Mouse (Mus musculus) cerebellum, adult 9-10 months (tissue): ENCODE measurements around the gene Hlf.
A peak's percentile ranks its signal among the peaks of the same experiment; 100 is the strongest.

Source experiments
- DNase-seq: peaks from one replicate; pipeline ENCODE4 v3.0.0; 2022

Hlf gene

DNA sequence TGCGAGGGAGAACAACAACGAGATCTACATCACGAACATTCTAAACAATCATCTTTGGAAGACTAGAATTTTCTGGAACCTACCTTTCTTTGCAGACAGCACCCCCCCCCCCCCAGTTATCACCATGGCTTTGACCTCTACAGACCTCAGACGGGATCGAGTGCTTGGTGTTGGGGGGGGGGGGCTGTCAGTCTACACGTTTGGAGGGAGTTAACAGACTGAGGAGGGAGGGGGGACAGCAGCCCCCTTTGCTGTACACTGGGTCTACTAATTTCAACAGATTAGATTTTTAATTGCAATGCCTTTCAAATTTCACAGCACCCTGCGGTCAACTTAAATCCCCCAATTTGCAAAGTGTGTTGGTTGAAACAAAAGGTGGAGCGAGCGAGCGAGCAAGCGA is 20.3 kb downstream of the Hlf start:
- no peak for DNase-seq

DNA sequence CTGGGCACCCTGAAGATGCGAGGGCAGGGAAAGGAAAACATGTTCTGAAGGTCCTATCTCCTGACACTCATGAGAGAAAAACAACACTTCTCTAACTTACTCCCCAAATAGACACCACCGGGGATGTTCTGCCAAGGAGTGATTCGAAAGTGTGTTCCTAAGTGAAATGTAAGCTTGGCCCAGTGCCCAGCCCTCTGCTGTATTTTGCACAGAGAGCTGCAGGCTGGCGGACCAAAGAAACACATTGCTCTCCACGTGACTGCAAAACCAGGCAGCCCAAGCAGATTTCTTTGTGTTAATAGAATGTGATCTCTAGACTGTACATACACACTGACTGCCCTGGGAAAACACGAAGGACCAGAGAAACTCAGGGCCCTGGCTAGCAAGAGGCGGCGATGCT is 21.1 kb downstream of the Hlf start:
- peak; percentile 78 for DNase-seq

DNA sequence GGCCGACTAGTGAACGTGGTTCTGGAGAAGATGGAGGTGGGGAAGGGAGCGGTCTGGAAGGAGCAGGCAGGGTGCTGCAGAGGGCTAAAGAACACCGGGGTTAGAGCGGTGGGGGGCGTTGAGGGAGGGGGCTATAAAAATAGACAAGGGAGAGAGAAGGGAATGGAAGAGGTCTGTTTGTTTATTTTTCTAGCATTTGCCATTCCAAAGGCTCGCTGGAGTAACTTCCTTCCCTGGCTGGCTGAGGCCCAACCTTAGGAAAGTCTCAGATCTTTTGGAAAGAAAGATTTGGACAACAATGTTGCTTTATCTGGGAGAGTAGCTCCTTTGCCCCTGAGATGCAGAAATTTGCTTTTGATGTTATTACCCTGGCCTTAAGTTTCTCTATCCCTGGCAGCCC is 21.6 kb downstream of the Hlf start:
- no peak for DNase-seq

DNA sequence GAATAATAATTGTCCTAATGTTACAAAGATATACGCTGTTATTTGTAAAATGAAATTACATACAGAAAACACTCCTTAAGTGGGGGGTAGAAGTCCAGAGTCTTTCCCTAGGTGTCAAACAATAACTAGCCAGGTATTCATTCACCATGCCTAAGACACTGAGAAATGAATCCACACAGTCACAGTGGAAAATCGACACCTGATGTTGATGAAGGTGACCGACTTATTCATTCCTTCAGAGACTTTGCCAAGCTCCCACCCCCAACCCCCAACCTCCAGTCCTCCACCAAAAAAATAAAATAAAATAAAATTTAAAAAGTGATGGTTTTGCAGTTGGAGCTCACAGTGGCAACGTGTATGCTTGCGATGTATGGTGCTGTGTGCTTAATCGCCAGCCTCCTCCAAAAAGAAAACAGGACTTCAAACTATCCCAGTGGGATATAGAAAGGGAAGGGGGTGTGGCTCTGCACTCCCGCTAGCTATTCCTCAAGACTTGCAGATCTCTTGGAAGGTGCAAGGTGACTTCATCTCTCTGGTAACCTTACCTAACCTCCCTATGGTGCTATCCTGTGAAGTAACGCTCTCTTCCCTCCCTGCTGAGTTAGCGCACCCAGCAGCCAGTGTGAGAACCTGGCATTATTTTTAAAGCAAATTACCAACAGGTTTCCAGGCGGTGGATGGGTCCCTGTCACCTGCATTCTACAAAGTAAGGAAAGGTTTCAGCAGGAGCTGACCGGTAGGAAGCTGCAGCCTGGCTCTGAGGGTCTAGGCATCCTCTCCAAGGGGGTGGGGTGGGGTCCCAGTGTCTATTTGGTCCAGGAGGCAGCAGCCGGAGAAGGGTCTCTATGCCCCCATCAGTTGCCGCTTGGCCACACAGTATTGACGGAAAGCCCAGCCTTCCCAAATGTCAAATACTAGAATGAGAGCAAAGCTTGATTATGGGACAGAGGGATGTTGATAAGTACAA is 22.5 kb downstream of the Hlf start:
- no peak for DNase-seq

DNA sequence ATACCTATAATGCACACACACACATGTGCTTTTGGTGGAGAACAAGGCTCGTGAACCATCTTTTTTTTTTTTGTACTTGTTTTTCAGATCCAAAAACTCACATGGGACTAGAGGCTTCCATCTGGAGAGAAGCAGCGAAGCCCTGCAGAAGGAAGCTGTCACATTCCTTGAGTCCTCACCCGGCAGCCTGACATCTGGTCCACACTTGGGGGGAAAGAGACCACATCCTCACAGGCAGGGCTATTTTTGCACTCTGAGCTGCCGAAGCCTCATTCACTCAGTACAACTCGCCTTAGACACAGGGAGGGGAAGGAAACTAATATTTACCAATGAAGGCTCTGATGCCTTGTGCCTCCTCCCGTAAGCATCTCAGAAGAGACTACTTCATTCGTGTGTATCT is 25.8 kb downstream of the Hlf start:
- no peak for DNase-seq

DNA sequence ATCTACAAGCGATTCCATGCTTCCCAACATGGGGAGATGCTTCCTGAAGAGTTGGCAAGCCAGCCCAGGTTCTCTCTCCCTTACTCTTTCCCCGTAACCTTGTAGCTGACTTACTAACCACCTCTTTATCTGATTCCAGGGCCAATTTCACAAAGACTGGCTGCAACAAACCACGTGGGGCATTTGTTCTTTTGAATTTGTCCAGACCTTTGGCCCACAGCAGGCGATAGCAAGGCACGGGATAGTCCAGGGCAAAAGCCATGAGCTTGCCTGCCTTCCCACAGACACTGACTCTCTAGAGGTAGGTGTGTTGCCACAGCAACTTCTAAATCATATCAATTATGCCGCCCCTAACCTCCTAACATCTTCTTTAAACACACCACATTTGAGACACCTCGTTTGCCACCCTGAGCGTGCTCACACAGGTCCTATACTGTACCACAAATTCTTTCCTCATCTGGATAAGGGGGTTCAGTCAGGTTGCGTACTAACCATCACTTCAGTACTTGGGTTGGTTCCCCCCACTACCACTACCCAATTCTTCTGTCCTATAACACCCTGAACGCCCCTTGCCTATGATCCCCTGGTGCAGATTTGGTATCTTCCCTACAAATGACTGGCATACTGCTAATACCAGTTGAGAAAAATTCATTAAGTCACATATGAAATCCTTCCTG is 26.7 kb downstream of the Hlf start:
- DNase-seq: no peak

DNA sequence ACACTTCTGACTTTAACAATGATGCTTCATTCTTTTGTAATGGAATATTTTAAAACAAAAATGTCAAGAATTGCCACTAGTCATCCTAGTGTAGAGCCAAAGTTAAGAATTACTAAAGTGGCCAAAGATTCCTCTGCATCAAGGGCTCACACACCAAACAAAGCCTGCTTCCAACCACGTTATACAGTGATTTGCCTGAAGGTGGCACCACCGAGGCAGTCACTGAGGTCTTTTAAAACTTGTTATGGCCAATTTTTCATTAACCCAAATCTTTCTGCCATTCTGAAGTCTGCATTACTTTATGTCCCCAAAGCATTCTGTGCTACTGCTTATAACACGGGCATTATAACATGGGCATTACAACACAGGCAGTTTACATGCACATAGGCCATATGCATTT is 27.3 kb downstream of the Hlf start:
- peak; percentile 55 for DNase-seq

DNA sequence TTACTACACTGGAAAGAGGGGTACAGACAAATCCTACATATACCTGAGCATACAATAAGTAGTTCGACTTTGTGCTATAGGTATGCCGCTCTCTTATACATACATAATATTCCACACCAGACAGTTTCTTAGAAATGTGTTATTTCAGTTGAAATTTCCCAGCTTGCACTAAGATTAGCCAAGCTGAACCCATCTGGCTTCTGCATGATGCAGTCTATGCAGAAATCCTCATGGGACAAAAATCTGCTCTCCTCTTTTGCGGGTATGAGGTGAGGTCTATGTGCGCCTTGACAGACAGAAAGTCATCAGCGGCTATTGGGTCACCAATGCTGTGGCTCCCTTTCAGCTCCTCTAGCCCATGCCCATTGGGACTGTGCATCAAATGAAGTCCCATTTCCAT is 30.2 kb downstream of the Hlf start:
- DNase-seq: no peak

DNA sequence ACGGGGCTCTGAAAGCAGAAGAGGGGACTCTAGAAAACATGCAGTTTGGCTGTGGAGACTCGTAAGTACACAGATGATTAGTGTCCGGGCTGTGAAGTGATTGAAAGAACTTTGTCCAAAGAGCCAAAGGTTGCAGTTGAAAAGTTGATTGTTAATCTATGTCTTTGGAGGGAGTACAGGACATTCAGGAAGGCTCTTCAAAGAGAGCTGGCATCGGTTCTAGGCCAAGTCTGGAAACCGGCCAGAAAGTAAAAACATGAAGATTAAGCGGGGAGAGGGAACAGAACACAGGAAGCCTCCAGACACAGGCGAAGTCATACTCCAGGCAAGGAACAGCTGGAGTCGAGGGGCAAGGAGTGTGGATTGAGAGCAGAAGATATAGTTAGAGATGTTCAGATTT is 32.6 kb downstream of the Hlf start:
- DNase-seq: no peak

DNA sequence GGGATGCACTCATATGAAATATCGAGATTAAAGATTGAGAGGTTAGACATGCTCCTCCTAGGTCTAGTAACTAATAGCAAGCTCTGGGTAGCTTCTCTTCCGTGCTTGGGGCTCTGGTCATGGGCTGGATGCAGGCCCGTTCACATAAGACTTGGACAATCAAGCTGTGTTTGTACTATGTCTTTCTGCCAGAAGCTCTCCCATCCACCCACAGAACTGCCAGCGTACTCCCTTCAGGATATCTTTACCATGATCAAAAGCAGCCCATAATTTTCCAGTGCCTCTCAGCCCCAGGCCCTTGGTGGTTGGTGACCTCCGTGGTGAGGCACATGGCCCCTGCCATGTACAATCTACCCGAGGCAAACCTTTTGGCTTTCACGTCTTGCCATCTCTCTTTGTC is 33.3 kb downstream of the Hlf start:
- no peak for DNase-seq

DNA sequence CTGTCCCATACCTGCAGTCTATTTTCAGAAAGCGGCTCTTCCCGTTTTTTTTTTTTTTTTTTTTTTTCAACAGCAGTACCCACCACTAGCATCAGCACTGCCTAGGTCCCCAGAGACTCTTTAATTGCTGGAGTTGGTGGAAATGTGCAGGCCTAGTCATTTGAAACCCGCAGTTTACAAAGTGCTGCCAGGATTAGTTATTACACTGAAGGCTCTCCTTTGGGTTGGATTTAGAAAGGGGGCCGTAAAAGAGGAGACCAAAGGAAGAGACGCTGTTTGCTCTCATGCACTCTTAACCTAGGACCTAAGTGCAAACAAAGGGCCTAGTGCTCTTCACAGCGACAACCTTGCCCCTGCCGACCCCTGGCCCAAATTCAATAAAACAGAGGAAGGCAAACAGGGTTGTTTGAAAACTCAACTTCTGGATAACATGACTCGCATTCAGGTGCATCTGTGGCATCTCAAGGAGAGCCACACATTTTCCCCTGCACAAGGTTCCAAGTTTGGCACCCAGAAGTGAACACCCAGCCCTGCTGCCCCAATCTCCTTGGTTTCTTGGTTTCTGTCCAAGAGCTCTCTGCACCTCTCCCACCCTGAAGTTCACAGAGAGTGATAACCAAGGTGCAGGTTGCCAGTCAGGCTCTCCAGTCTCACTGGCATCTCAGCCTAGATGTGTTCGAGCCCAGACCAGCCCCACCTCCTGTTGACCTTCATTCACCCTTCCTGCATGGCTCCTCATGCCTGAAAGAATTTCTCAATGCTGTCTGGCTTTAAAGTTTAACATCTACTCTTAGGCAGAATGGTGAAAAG is 34.0 kb downstream of the Hlf start:
- no peak for DNase-seq

DNA sequence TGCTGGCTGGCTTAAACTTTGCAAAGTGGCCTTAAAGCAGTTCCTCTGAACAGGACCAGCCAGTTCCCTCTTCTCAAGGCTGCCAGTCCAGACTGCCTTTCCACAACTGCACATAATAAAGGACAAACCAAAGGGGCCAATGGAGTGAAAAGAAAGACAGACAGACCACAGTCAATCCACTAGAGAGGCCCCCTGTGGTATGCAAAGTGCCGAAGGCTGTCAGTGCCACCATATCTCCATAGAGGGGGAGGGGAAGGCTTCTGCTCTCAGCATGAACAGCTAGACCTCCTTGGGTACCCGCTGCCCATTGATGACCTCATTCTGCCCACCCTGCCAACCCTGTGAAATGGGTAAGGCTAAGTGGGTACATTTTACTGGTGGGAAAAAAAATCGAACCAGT is 34.7 kb downstream of the Hlf start:
- DNase-seq: no peak

DNA sequence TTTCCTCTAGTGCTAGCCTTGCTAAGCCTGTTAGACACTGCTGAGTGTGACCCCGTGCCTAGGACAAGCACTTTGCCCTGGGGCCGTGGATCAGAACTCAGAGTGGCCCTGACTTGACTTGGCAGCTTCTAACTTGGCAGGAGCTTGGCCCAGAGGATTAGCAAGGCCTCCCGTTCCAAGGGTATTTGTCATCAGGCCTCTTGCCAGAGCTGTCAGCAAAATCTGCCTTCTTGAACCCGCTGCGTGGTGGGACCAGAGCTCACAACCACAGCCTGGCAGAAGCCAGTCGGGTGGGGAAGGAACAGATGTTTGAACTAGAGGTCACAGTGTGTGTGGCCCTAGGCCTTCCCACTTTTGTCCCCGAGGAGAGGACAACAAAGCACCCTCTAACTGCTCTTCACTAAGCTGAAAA is 35.4 kb downstream of the Hlf start:
- DNase-seq: peak; percentile 76

DNA sequence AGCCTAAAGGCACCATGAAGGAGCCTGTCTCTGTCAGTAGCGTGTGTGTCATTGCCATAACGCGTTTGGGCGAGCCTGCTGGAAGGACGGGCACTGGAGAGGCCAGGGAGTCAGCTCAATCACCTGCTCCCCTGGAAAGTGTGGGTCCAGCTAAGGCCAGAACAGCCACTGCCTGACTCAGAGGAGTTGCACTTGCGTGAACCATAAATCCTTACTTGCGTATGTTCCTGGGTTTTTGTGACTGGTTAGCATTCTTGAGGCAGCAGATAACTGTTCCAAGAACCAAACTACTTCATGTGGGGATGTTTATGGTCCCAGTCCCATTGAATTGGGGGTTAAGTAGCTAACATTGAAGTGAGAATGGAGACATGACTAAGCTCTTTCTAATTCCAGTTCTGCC is 38.0 kb downstream of the Hlf start:
- DNase-seq: no peak

DNA sequence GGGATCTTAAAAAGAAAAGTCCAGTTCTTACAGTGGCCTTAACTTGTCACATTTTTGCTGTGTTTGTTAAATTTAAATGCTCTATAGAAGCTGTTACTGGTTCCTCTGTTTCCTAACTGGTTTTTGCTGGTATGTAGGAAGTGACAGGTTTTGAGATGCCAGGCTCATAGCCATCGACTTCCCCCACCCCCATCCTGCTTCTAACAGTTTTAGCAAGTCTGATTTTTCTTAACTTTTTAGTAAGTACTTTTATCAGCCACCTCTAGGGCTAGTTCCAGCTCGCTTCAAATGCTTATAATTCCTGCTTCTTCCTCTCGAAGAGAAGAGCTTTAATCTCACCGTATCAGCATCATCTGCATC is 40.6 kb downstream of the Hlf start:
- DNase-seq: no peak

DNA sequence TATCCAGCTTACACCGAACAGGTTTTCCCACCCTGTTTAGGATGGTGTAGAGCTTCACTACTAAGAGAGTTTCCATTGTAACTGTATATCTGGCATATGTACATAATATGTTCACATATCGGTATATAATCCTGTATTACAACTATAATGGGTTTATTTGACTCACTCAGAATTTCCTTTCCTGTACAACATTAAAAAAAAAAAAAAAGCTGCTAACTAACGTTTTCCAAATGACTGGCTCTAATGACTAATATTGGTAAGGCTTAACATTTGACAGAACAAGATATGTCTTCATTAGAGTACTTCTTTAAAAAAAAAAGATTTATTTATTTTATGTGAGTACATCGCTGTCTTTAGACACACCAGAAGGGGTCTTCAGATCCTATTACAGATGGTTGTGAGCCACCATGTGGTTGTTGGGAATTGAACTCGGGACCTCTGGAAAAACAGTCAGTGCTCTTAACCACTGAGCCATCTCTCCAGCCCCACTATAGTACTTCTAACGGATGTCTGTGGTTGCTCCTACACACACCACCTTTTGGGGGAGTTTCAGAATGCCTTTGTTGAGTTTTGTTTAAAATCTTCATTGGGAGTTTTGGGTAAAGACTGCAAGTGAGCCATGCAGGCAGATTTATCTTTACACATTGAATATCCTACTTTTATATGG is 41.1 kb downstream of the Hlf start:
- DNase-seq: no peak

DNA sequence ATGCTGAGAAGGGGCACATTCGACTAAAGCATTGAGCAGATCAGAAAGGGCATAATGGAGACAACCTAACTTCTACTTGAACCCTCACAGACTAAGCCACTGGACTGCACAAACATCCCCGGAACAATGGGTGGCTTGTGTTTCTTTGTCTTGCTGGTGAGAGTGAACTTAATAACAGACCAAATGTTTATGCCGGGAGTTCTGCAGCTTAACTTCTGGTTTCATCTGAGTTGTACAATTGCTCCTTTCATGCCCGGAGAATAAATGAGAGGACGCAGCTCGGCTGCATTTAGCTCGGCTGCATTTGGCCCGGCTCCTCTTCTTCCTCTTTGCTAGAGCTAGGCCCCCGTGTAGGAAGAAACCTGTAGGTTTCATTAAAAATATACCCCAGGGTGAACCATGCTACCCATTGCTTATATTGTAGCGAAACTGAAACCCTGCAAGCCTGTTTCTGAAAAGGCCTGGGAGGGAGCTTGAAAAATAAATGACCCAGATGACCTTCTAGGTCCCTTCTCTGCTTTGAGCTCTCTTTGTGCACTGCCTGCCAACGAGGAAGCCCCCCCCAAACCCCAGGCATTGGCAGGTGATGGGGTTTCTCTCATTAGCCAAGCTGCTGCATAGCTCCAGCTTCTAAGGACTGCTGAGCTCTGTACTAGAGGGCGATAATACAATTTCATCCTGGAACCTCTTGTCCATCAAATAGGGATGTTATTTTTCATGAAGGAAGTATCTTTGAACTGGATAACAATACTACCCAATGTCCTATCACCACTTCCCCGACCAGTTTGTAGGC is 42.8 kb downstream of the Hlf start:
- DNase-seq: no peak

DNA sequence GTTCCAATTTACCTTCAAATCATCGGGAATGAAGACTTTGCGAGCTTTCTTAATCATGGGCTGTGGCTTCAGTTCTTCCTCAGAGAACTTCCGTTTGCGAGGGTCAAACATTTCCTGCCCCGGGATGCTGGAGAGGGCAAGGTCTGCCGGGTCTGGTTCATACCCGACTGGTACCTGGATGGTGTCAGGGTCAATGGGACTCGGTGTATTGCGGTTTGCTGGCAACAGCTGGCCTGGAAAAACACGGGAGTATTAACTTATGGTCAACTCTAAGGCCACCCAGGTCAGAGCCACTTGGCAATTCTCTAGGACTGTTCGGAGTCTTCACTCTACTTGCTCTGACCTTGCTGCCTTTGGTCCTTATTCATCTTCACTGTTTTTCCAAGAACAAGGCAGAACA is 44.9 kb downstream of the Hlf start:
- DNase-seq: no peak

DNA sequence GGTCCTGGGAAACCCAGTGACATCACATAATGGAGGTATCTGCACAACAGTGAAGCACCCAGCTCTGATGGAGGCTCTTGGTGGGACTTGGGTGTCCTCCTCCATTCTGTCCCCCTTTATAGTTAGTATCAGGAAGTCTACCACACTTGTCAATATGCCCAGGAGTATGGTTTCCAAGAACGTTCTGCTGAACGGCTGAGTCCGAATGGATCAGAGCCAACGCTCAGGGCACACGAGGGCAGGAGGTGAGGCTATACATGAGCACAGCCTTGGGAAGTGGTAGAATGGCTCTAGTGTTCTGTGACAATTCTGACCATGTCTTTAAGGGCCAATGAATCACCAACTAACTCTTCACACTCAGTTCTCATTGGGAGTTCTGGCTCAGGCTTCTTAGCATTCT is 47.8 kb downstream of the Hlf start:
- DNase-seq: no peak

DNA sequence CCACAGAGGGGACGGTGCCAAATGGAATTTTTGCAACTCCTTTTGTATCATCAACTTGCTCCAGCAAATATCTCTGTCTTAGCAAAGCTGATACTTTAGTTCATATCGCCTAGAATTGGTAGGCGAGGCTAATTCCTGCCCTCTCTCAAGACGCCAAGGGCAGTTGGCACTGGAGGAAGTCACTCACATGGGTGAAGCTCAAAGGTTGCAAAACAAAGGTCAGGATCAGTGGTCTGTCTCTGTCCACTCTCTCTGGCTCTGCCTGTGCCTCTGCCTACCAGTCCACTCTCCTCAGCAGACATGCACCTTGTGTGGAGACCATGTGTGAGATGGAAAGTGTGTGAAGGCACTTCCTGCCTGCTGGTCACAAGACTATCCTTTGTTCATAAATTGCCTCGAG is 48.4 kb downstream of the Hlf start:
- DNase-seq: no peak

DNA sequence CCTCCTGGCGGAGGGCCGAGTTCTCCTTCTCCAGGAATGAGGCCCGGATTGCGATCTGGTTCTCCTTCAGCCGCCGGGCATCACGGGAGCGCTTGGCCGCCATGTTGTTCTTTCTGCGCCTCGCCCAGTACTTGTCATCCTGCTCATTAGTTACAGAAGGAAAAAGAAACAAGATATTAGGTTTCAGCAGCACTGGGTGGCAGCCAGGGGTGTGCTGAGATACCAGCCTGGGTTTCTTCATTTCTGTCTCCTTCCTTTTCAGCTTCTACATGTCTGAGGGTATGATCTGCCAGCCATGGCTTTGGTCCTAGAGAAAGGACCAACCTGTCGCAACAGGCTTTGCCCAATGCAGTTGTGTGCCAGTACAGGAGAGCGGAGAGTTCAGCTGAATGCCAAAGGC is 49.9 kb downstream of the Hlf start:
- no peak for DNase-seq

DNA sequence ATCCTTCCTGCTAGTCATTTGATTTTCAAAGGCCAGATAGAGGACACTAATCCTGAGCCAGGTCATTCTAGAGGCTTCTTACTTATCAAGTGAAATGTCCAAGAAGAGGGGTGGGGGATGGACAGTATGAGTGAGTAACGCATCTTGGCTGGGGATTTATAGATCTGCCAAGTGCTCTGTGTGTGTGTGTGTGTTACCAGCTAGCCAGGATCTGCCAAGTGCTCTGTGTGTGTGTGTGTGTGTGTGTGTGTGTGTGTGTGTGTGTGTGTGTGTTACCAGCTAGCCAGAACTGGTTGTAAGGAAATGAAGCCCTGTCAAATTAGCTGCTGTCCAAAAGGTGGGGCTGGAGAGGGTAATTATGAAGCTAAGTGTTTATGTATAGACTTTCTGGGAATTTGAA is 55.9 kb downstream of the Hlf start:
- DNase-seq: no peak
